In genomic region chr8:71927779-71928178, GRCm38 (mm10) we compare ENCODE assay signal across 13 mouse cellular contexts.
"Had no signal": no experiment of that assay in that cellular context is flagged by ENCODE, and none has a peak within 500 bp of the region (broad histone marks: within the 10 kb centered on the region; RNA-seq: fewer than 3 reads in every experiment).

No protein-coding gene starts in this region.

- H3K4me2 ChIP-seq: limb, embryonic 15.5 days; midbrain, embryonic 11.5 days; neural tube, embryonic 13.5 days; stomach, embryonic 15.5 days had no signal

- H3K4me3 ChIP-seq: layer of hippocampus, adult 2 months; limb, embryonic 15.5 days; neural tube, embryonic 13.5 days; stomach, embryonic 15.5 days had no signal

- H3K9ac ChIP-seq: limb, embryonic 15.5 days; neural tube, embryonic 13.5 days; stomach, embryonic 15.5 days had no signal

- DNase-seq: kidney, adult 11 months; kidney, adult 9 months; kidney, postnatal 36 days; right cerebral cortex, postnatal 14 days; thymus, adult 2 months; thymus, postnatal 25 days had no signal

- H3K9me3 ChIP-seq: stomach, embryonic 15.5 days had no signal

- H3K27ac ChIP-seq: kidney, postnatal 0 days; layer of hippocampus, adult 2 months; limb, embryonic 15.5 days; neural tube, embryonic 13.5 days; stomach, embryonic 15.5 days had no signal

- H3K4me1 ChIP-seq: stomach, embryonic 15.5 days had no signal

- H3K27me3 ChIP-seq: limb, embryonic 15.5 days; neural tube, embryonic 13.5 days; stomach, embryonic 15.5 days had no signal

- ATAC-seq: midbrain, embryonic 16.5 days had no signal
